Comparison of ENCODE assay signal across 25 mouse cellular contexts in the genomic region with DNA sequence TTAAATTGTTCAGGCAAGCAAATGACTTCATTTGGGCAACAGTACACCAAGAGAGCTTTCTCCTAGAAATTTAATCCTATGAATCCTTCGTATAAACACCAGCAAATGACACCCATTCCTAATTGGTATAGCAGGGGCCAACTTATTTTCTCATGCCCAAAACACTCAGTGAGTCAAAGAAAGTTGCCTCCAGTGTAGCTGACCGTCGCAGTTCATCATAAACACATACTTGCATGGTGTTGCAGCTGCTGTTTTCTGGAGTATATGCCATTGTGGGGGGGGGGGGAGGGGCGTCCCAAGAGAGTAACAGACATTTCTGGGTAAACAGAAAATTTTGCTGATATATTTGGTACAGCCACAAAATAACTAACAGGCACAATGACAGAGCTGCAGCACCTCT.
A peak's percentile ranks its signal among the peaks of the same experiment; 100 is the strongest.
DNase-seq lines count a peak whose midpoint lies in the region; ATAC-seq and TF ChIP-seq lines count a peak whose summit lies in the region.
"Had no signal": no experiment of that assay in that cellular context is flagged by ENCODE, and none has a peak within 500 bp of the region (broad histone marks: within the 10 kb centered on the region; RNA-seq: fewer than 3 reads in every experiment).

No protein-coding gene starts in this region.

- peaks cover 3% of the 10 kb centered on the region; the same call in 1 of the 2 replicates for H3K36me3 ChIP-seq in limb, embryonic 14.5 days (ENCODE audit: control insufficient read depth, insufficient read depth, low read length)
- no peaks in the 10 kb centered on the region for H3K36me3 ChIP-seq in limb, embryonic 10.5 days
- no peaks in the 10 kb centered on the region for H3K36me3 ChIP-seq in lung, postnatal 0 days (ENCODE audit: insufficient read depth, low read length)
- no peaks in the 10 kb centered on the region for H3K36me3 ChIP-seq in C2C12 (ENCODE audit: control insufficient read depth, insufficient read depth)
- H3K36me3 ChIP-seq in myocyte (ENCODE audit: control insufficient read depth, insufficient read depth), result no peaks in the 10 kb centered on the region
- H3K36me3 ChIP-seq: heart, embryonic 15.5 days; hindbrain, embryonic 13.5 days had no signal

- no peaks in the 10 kb centered on the region for H3K4me1 ChIP-seq in limb, embryonic 14.5 days (ENCODE audit: control insufficient read depth, insufficient read depth, low read length)
- H3K4me1 ChIP-seq in limb, embryonic 10.5 days, result no peaks in the 10 kb centered on the region
- H3K4me1 ChIP-seq in lung, postnatal 0 days (ENCODE audit: insufficient read depth, low read depth, low read length), result no peaks in the 10 kb centered on the region
- H3K4me1 ChIP-seq: forebrain, embryonic 10.5 days; forebrain, embryonic 13.5 days; heart, embryonic 12.5 days; heart, embryonic 15.5 days; hindbrain, embryonic 10.5 days; hindbrain, embryonic 13.5 days had no signal

- no peaks in the 10 kb centered on the region for H3K79me3 ChIP-seq in C2C12 (ENCODE audit: low read depth)

- TF ChIP-seq EP300 in lung, postnatal 0 days (IDR thresholded peaks at IDR 0.05), result 0 out of 2 replicates have a peak, but pooled peaks have one; percentile 30

- DNase-seq in limb, embryonic 14.5 days (ENCODE audit: low spot score), result no peak
- DNase-seq in limb, embryonic 10.5 days (ENCODE audit: low spot score), result no peak
- DNase-seq in lung, postnatal 0 days (ENCODE audit: low spot score), result peak; percentile 23
- no peak for DNase-seq in lung, adult 18-20 months
- DNase-seq in neural tube, embryonic 10.5 days (ENCODE audit: extremely low spot score, low spot score), result no peak
- DNase-seq: adrenal gland, adult 8-10 months; adrenal gland, postnatal 25 days; cerebellum, adult 11-12 months; cerebellum, adult 8-10 months; cerebellum, postnatal 10 days; gastrocnemius, postnatal 14 days; heart, adult 18-20 months; heart, postnatal 10 days; heart, postnatal 36 days had no signal

- H3K79me2 ChIP-seq in C2C12 (ENCODE audit: control insufficient read depth, insufficient read depth), result no peaks in the 10 kb centered on the region
- H3K79me2 ChIP-seq in myocyte (ENCODE audit: control insufficient read depth, insufficient read depth), result no peaks in the 10 kb centered on the region

- no peak overlapping the region for H3K9ac ChIP-seq in limb, embryonic 14.5 days (ENCODE audit: low read depth, low read length, severe bottlenecking)
- H3K9ac ChIP-seq in lung, postnatal 0 days (replicated peaks; ENCODE audit: low read depth), result no peak overlapping the region
- H3K9ac ChIP-seq: forebrain, embryonic 13.5 days; heart, embryonic 12.5 days; heart, embryonic 15.5 days; hindbrain, embryonic 13.5 days had no signal

- no peak for TF ChIP-seq POLR2A in limb, embryonic 14.5 days (IDR thresholded peaks at IDR 0.05; ENCODE audit: borderline replicate concordance, extremely low read depth, insufficient read depth, insufficient read length)
- TF ChIP-seq POLR2A in myocyte (IDR thresholded peaks at IDR 0.05; ENCODE audit: insufficient read length, low read depth), result no peak

- H3K9me3 ChIP-seq in limb, embryonic 14.5 days (ENCODE audit: control insufficient read depth, low read length), result no peaks in the 10 kb centered on the region
- no peaks in the 10 kb centered on the region for H3K9me3 ChIP-seq in limb, embryonic 10.5 days (replicated peaks)
- H3K9me3 ChIP-seq in lung, postnatal 0 days (ENCODE audit: low read length), result no peaks in the 10 kb centered on the region
- H3K9me3 ChIP-seq: forebrain, embryonic 10.5 days; forebrain, embryonic 13.5 days; heart, embryonic 12.5 days; heart, embryonic 15.5 days; hindbrain, embryonic 10.5 days; hindbrain, embryonic 13.5 days had no signal

- ATAC-seq in limb, embryonic 14.5 days (ENCODE audit: low FRiP score, low read depth), result peak; percentile 26; the same call in 1 of the 2 replicates
- peak; percentile 62; the same call in 1 of the 2 replicates for ATAC-seq in lung, postnatal 0 days
- ATAC-seq: activated CD4-positive, CD25-positive, alpha-beta regulatory T cell, adult 4 months; forebrain, embryonic 13.5 days; forebrain, embryonic 16.5 days; hindbrain, embryonic 16.5 days had no signal

- no peaks in the 10 kb centered on the region for H3K27me3 ChIP-seq in limb, embryonic 14.5 days (ENCODE audit: control insufficient read depth, insufficient read depth, low read length)
- H3K27me3 ChIP-seq in limb, embryonic 10.5 days (ENCODE audit: low read depth, poor library complexity, severe bottlenecking), result no peaks in the 10 kb centered on the region
- no peaks in the 10 kb centered on the region for H3K27me3 ChIP-seq in lung, postnatal 0 days (replicated peaks; ENCODE audit: insufficient read depth, low read length)
- H3K27me3 ChIP-seq in C2C12 (ENCODE audit: control insufficient read depth, insufficient read depth, insufficient read length), result no peaks in the 10 kb centered on the region
- H3K27me3 ChIP-seq in myocyte (ENCODE audit: control insufficient read depth, insufficient read depth, insufficient read length), result no peaks in the 10 kb centered on the region
- H3K27me3 ChIP-seq: forebrain, embryonic 13.5 days; heart, embryonic 12.5 days; heart, embryonic 15.5 days; hindbrain, embryonic 13.5 days had no signal

- H3K4me2 ChIP-seq in limb, embryonic 14.5 days (replicated peaks; ENCODE audit: low read depth, low read length, severe bottlenecking), result no peak overlapping the region
- H3K4me2 ChIP-seq in lung, postnatal 0 days (replicated peaks; ENCODE audit: low read depth, low read length), result no peak overlapping the region
- H3K4me2 ChIP-seq in myocyte (ENCODE audit: low read depth), result peak overlapping the region; percentile 22
- H3K4me2 ChIP-seq: forebrain, embryonic 13.5 days; heart, embryonic 12.5 days; heart, embryonic 15.5 days; hindbrain, embryonic 13.5 days had no signal

- H3K4me3 ChIP-seq in limb, embryonic 14.5 days (replicated peaks; ENCODE audit: low read length), result no peak overlapping the region
- no peak overlapping the region for H3K4me3 ChIP-seq in limb, embryonic 10.5 days
- no peak overlapping the region for H3K4me3 ChIP-seq in lung, postnatal 0 days (ENCODE audit: low read depth, low read length)
- no peak overlapping the region for H3K4me3 ChIP-seq in C2C12 (ENCODE audit: insufficient read depth, poor library complexity, severe bottlenecking)
- no peak overlapping the region for H3K4me3 ChIP-seq in myocyte
- H3K4me3 ChIP-seq: forebrain, embryonic 10.5 days; forebrain, embryonic 13.5 days; heart, embryonic 12.5 days; heart, embryonic 15.5 days; hindbrain, embryonic 10.5 days; hindbrain, embryonic 13.5 days had no signal

- H3K27ac ChIP-seq in limb, embryonic 14.5 days (replicated peaks; ENCODE audit: low read depth, low read length), result no peak overlapping the region
- H3K27ac ChIP-seq in limb, embryonic 10.5 days, result no peak overlapping the region
- H3K27ac ChIP-seq in lung, postnatal 0 days (ENCODE audit: low read length), result no peak overlapping the region
- H3K27ac ChIP-seq: forebrain, embryonic 10.5 days; forebrain, embryonic 13.5 days; heart, embryonic 15.5 days; hindbrain, embryonic 10.5 days; hindbrain, embryonic 13.5 days had no signal

- H3ac ChIP-seq in C2C12 (ENCODE audit: control insufficient read depth, insufficient read length, low read depth) (no peak overlapping the region), myocyte (ENCODE audit: control insufficient read depth, insufficient read length) (no peak overlapping the region)

- 73% methylated on average over 4 of the region's 4 CpGs for WGBS in limb, embryonic 14.5 days
- 85% methylated on average over 4 of the region's 4 CpGs for WGBS in limb, embryonic 10.5 days
- WGBS in lung, postnatal 0 days, result 56% methylated on average over 4 of the region's 4 CpGs

- no peak for TF ChIP-seq CTCF in lung, postnatal 0 days (IDR thresholded peaks at IDR 0.05)
- no peak for TF ChIP-seq CTCF in C2C12 (IDR thresholded peaks at IDR 0.05; ENCODE audit: control insufficient read depth, insufficient read depth, insufficient read length)

TF ChIP-seq in C2C12, 6 proteins besides CTCF, POLR2A, EP300 and RAD21:
- TF ChIP-seq MYOD1 (IDR thresholded peaks at IDR 0.05; ENCODE audit: control insufficient read depth, insufficient read length, low read depth), result peak; percentile 39
- TF ChIP-seq USF1 (IDR thresholded peaks at IDR 0.05; ENCODE audit: low read depth), result no peak

TF ChIP-seq in myocyte, 11 proteins besides CTCF, POLR2A, EP300 and RAD21:
- TF ChIP-seq MYOG (IDR thresholded peaks at IDR 0.05; ENCODE audit: control insufficient read depth in 1 of 3, insufficient read depth in 1 of 3, insufficient read length in 2 of 3, low read depth in 2 of 3) (no peak), TCF3 (IDR thresholded peaks at IDR 0.05; ENCODE audit: insufficient read length, low read depth) (no peak), MAX (IDR thresholded peaks at IDR 0.05; ENCODE audit: low read depth) (no peak), REST (IDR thresholded peaks at IDR 0.05; ENCODE audit: insufficient read depth, insufficient read length) (no peak), SRF (IDR thresholded peaks at IDR 0.05; ENCODE audit: control insufficient read depth, insufficient read length, low read depth) (no peak)
